Mouse (Mus musculus) heart, adult 10 weeks (tissue): ENCODE results near the gene Zmiz2. TPM values are rescaled to one million over a fixed set of nuclear protein-coding genes. Genes with fewer than 3 reads are reported as not detected.

Experiments used
- polyA plus RNA-seq: library from polyadenylated mRNA; stranded (reverse); fragments of 350-450 nt; fragmentation: Illumina TruSeq; extraction: RNeasy Lipid Tissue Mini Kit (QIAGEN cat#74804); gene quantifications from one replicate; pipeline ENCODE4 v1.2.3, GENCODE M21; 2014; ENCODE audit warnings: low read depth, low replicate concordance

Gene Zmiz2
- polyA plus RNA-seq, result 34.9 TPM

GRCm38 (mm10) chr11:6388726-6389413 is at the start of gene Zmiz2:
TSS of gene Zmiz2 (plus strand) at chr11:6389074.

GRCm38 (mm10) chr11:6414751-6415550 is 26.1 kb downstream of the Zmiz2 start, which contains the start of gene Ppia:
TSS of gene Ppia (plus strand) at chr11:6415443.

GRCm38 (mm10) chr11:6444077-6444853 is 55.4 kb downstream of the Zmiz2 start, which contains the start of gene H2afv:
TSS of gene H2afv (minus strand) at chr11:6444443.

Other genes with a start within 250 kb of the Zmiz2 start
- gene A730071L15Rik, start 189.0 kb upstream of the Zmiz2 start, polyA plus RNA-seq, result not detected
- 55.5 TPM for gene Nudcd3, start 188.7 kb upstream of the Zmiz2 start, polyA plus RNA-seq
- gene Npc1l1, start 158.9 kb upstream of the Zmiz2 start, polyA plus RNA-seq, result 0.13 TPM
- 27.7 TPM for gene Ddx56, start 121.3 kb upstream of the Zmiz2 start, polyA plus RNA-seq
- gene Tmed4, start 114.2 kb upstream of the Zmiz2 start, polyA plus RNA-seq, result 93.1 TPM
- gene Ogdh, start 97.4 kb upstream of the Zmiz2 start, polyA plus RNA-seq, result 1,297 TPM
- 599 TPM for gene Ppia, start 26.4 kb downstream of the Zmiz2 start, polyA plus RNA-seq
- gene H2afv, start 55.4 kb downstream of the Zmiz2 start, polyA plus RNA-seq, result 94.5 TPM
- gene Purb, start 86.8 kb downstream of the Zmiz2 start, polyA plus RNA-seq, result 20.1 TPM
- 2.1 TPM for gene Myo1g, start 131.9 kb downstream of the Zmiz2 start, polyA plus RNA-seq
- gene Ccm2, start 157.8 kb downstream of the Zmiz2 start, polyA plus RNA-seq, result 25.9 TPM
- gene Nacad, start 217.0 kb downstream of the Zmiz2 start, polyA plus RNA-seq, result 2.8 TPM
- gene Tbrg4, start 237.0 kb downstream of the Zmiz2 start, polyA plus RNA-seq, result 65.9 TPM
- not detected for gene Wap, start 249.6 kb downstream of the Zmiz2 start, polyA plus RNA-seq